Mouse (Mus musculus): ENCODE results near the gene Vps35l.

DNA sequence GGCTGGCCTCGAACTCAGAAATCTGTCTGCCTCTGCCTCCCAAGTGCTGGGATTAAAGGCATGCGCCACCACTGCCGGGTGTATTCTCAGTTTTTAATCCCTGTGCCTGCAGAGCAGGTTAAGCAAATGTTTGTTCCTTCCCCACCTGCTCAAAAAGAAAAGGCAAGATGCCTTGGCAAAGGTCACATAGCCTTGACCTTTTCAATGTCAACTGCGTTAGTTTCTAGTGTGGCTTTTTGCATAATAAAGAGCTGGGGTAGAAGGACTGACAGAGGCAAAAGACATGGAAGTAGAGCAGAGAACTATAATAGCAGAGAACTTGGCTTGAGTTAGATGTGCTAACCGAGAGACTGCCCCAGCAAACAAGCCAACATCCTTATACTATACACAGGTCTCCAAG lies 29.2 kb upstream of the Vps35l start:
- TF ChIP-seq CTCF (conservative IDR thresholded peaks at IDR 0.05; ENCODE audit: insufficient read depth, insufficient read length, low read depth, low read length) (no peak), POLR2A (IDR thresholded peaks at IDR 0.05; ENCODE audit: low read depth, low read length) (no peak)

All from kidney, adult 2 months (tissue).